Mouse (Mus musculus) CH12.LX (cell line): ENCODE results near the gene Fam168a. TPM values are rescaled to one million over a fixed set of nuclear protein-coding genes. Genes with fewer than 3 reads are reported as not detected.

Experiments used
- DNase-seq: peaks from one replicate; pipeline ENCODE4 v3.0.0-alpha.2; 2013; ENCODE audit errors: extremely low read depth
- H3K27ac ChIP-seq: 2 replicates; pipeline ENCODE4 v1.5.1; 2012; ENCODE audit warnings: low read depth, mild to moderate bottlenecking, control low read depth, moderate library complexity; ENCODE audit not compliant: insufficient read depth
- H3K27me3 ChIP-seq: replicated peaks from 2 replicates; pipeline ENCODE3; 2012; ENCODE audit warnings: inconsistent platforms
- H3K36me3 ChIP-seq, 2 experiments: replicated peaks in 1 of 2; 2 replicates each; pipeline versions ENCODE3 to v1.6.1; 2012; ENCODE audit warnings: inconsistent platforms in 1 of 2, low read length in 1 of 2, mild to moderate bottlenecking in 1 of 2, mixed read lengths in 1 of 2, moderate library complexity in 1 of 2; ENCODE audit not compliant: control insufficient read depth in 1 of 2, insufficient read depth in 1 of 2
- H3K4me1 ChIP-seq, 2 experiments: 2 replicates each; pipeline ENCODE4 v1.6.1; 2012; ENCODE audit warnings: inconsistent platforms in 1 of 2, moderate library complexity in 1 of 2; ENCODE audit not compliant: insufficient read depth in 2 of 2, control insufficient read depth in 1 of 2
- H3K4me2 ChIP-seq: 2 replicates; pipeline ENCODE4 v1.6.1; 2012; ENCODE audit warnings: low read depth, mild to moderate bottlenecking, control low read depth; ENCODE audit not compliant: poor library complexity, insufficient read depth, severe bottlenecking
- H3K4me3 ChIP-seq, 3 experiments: fragments of 150-350 bp in 1 of 3; sonication (generic) in 1 of 3; replicated peaks in 1 of 3; 2 replicates each; pipeline versions ENCODE3 to v1.5.1; 2011 to 2012; ENCODE audit warnings: low read depth in 2 of 3, low read length in 2 of 3, mild to moderate bottlenecking in 2 of 3, moderate library complexity in 2 of 3, control low read depth in 1 of 3, improper control_type of control experiment in 1 of 3, inconsistent platforms in 1 of 3, mixed read lengths in 1 of 3; ENCODE audit not compliant: poor library complexity in 1 of 3
- H3K79me2 ChIP-seq: replicated peaks from 2 replicates; pipeline ENCODE4 v1.6.1; 2012; ENCODE audit warnings: mild to moderate bottlenecking, moderate library complexity; ENCODE audit not compliant: control insufficient read depth, poor library complexity, insufficient read depth, severe bottlenecking; ENCODE audit errors: extremely low read depth
- H3K9ac ChIP-seq: 2 replicates; pipeline ENCODE4 v1.6.1; 2012; ENCODE audit warnings: low read depth, mild to moderate bottlenecking, control low read depth, moderate library complexity; ENCODE audit not compliant: insufficient read depth
- H3K9me3 ChIP-seq: replicated peaks from 2 replicates; pipeline ENCODE3; 2012; ENCODE audit warnings: low read length, inconsistent platforms, mixed read lengths
- BHLHE40 ChIP-seq: IDR thresholded peaks from 2 replicates; pipeline ENCODE4 v1.6.1; 2011; ENCODE audit warnings: mild to moderate bottlenecking, low read depth, low read length, improper control_type of control experiment
- CHD2 ChIP-seq: IDR thresholded peaks from 2 replicates; pipeline ENCODE4 v1.6.1; 2011; ENCODE audit warnings: low read length, improper control_type of control experiment
- CTCF ChIP-seq, 2 experiments: IDR thresholded peaks in 1 of 2; conservative IDR thresholded peaks in 1 of 2; 2 replicates each; pipeline ENCODE4 v1.5.1; 2011 to 2012; ENCODE audit warnings: low read depth in 2 of 2, low read length in 2 of 2, improper control_type of control experiment in 1 of 2, inconsistent platforms in 1 of 2, mild to moderate bottlenecking in 1 of 2, moderate library complexity in 1 of 2
- E2F4 ChIP-seq: IDR thresholded peaks from 2 replicates; pipeline ENCODE4 v1.6.1; 2011; ENCODE audit warnings: low read depth, low read length, improper control_type of control experiment; ENCODE audit not compliant: insufficient replicate concordance
- ELF1 ChIP-seq: IDR thresholded peaks from 2 replicates; pipeline ENCODE4 v1.6.1; 2014; ENCODE audit warnings: low read depth, mild to moderate bottlenecking, inconsistent platforms, low read length, improper control_type of control experiment
- EP300 ChIP-seq: IDR thresholded peaks from 2 replicates; pipeline ENCODE4 v1.6.1; 2011; ENCODE audit warnings: low read length, improper control_type of control experiment
- ETS1 ChIP-seq: conservative IDR thresholded peaks from 2 replicates; pipeline ENCODE4 v1.6.1; 2012; ENCODE audit warnings: low read depth, mild to moderate bottlenecking, inconsistent platforms, low read length, improper control_type of control experiment, moderate library complexity
- GABPA ChIP-seq: IDR thresholded peaks from 2 replicates; pipeline ENCODE4 v1.6.1; 2012; ENCODE audit warnings: low read depth, low read length, improper control_type of control experiment, inconsistent platforms; ENCODE audit not compliant: insufficient replicate concordance
- IRF4 ChIP-seq: IDR thresholded peaks from 2 replicates; pipeline ENCODE4 v1.6.1; 2014; ENCODE audit warnings: low read depth, mild to moderate bottlenecking, inconsistent platforms, low read length, improper control_type of control experiment
- JUN ChIP-seq: IDR thresholded peaks from 2 replicates; pipeline ENCODE4 v1.6.1; 2011; ENCODE audit warnings: low read depth, mild to moderate bottlenecking, low read length, improper control_type of control experiment, moderate library complexity; ENCODE audit not compliant: insufficient read depth
- JUND ChIP-seq: conservative IDR thresholded peaks from 2 replicates; pipeline ENCODE4 v1.6.1; 2011; ENCODE audit warnings: low read depth, low read length, improper control_type of control experiment
- KAT2A ChIP-seq: IDR thresholded peaks from 2 replicates; pipeline ENCODE4 v1.6.1; 2012; ENCODE audit warnings: low read length, improper control_type of control experiment, inconsistent platforms; ENCODE audit not compliant: insufficient replicate concordance
- MAFK ChIP-seq: IDR thresholded peaks from 2 replicates; pipeline ENCODE4 v1.6.1; 2011; ENCODE audit warnings: low read length, improper control_type of control experiment; ENCODE audit not compliant: insufficient replicate concordance
- MAZ ChIP-seq: IDR thresholded peaks from 2 replicates; pipeline ENCODE4 v1.6.1; 2012; ENCODE audit warnings: low read depth, mild to moderate bottlenecking, inconsistent platforms, low read length, improper control_type of control experiment, moderate library complexity
- MEF2A ChIP-seq: IDR thresholded peaks from 2 replicates; pipeline ENCODE4 v1.6.1; 2014; ENCODE audit warnings: low read depth, mild to moderate bottlenecking, inconsistent platforms, low read length, improper control_type of control experiment, borderline replicate concordance
- MXI1 ChIP-seq: IDR thresholded peaks from 2 replicates; pipeline ENCODE4 v1.6.1; 2011; ENCODE audit warnings: mild to moderate bottlenecking, low read depth, low read length, improper control_type of control experiment
- MYC ChIP-seq: IDR thresholded peaks from 2 replicates; pipeline ENCODE4 v1.6.1; 2011; ENCODE audit warnings: low read depth, mild to moderate bottlenecking, improper control_type of control experiment, low read length
- NELFE ChIP-seq: IDR thresholded peaks from 2 replicates; pipeline ENCODE4 v1.6.1; 2011; ENCODE audit warnings: low read depth, low read length, improper control_type of control experiment
- NRF1 ChIP-seq: IDR thresholded peaks from 2 replicates; pipeline ENCODE4 v1.6.1; 2014; ENCODE audit warnings: low read depth, mild to moderate bottlenecking, inconsistent platforms, low read length, improper control_type of control experiment, moderate library complexity
- PAX5 ChIP-seq: IDR thresholded peaks from 2 replicates; pipeline ENCODE4 v1.6.1; 2012; ENCODE audit warnings: low read length, inconsistent platforms, mixed read lengths
- POLR2A ChIP-seq: IDR thresholded peaks from 2 replicates; pipeline ENCODE4 v1.6.1; 2011; ENCODE audit warnings: low read depth, mild to moderate bottlenecking, improper control_type of control experiment, low read length
- RAD21 ChIP-seq: IDR thresholded peaks from 2 replicates; pipeline ENCODE4 v1.6.1; 2011; ENCODE audit warnings: low read depth, mild to moderate bottlenecking, low read length, improper control_type of control experiment, moderate library complexity
- RCOR1 ChIP-seq: conservative IDR thresholded peaks from 2 replicates; pipeline ENCODE4 v1.6.1; 2012; ENCODE audit warnings: low read depth, mild to moderate bottlenecking, inconsistent platforms, low read length, improper control_type of control experiment
- SIN3A ChIP-seq: IDR thresholded peaks from 2 replicates; pipeline ENCODE4 v1.6.1; 2012; ENCODE audit warnings: low read length, improper control_type of control experiment, inconsistent platforms
- SMC3 ChIP-seq: IDR thresholded peaks from 2 replicates; pipeline ENCODE4 v1.6.1; 2011; ENCODE audit warnings: low read depth, low read length, improper control_type of control experiment
- TBP ChIP-seq: conservative IDR thresholded peaks from 2 replicates; pipeline ENCODE4 v1.6.1; 2011; ENCODE audit warnings: low read depth, low read length, improper control_type of control experiment
- TCF12 ChIP-seq: IDR thresholded peaks from 2 replicates; pipeline ENCODE4 v1.6.1; 2014; ENCODE audit warnings: low read depth, mild to moderate bottlenecking, inconsistent platforms, low read length, improper control_type of control experiment
- UBTF ChIP-seq: IDR thresholded peaks from 2 replicates; pipeline ENCODE4 v1.6.1; 2012; ENCODE audit warnings: low read depth, mild to moderate bottlenecking, inconsistent platforms, low read length, improper control_type of control experiment, moderate library complexity
- USF1 ChIP-seq: IDR thresholded peaks from 2 replicates; pipeline ENCODE4 v1.6.1; 2014; ENCODE audit warnings: low read depth, mild to moderate bottlenecking, inconsistent platforms, low read length, improper control_type of control experiment
- USF2 ChIP-seq: conservative IDR thresholded peaks from 2 replicates; pipeline ENCODE4 v1.6.1; 2011; ENCODE audit warnings: low read depth, low read length, improper control_type of control experiment
- ZC3H11A ChIP-seq: IDR thresholded peaks from 2 replicates; pipeline ENCODE4 v1.6.1; 2012; ENCODE audit warnings: low read depth, mild to moderate bottlenecking, inconsistent platforms, low read length, improper control_type of control experiment
- ZKSCAN1 ChIP-seq: IDR thresholded peaks from 2 replicates; pipeline ENCODE4 v1.6.1; 2012; ENCODE audit warnings: low read depth, inconsistent platforms, low read length, improper control_type of control experiment, borderline replicate concordance
- ZNF384 ChIP-seq: IDR thresholded peaks from 2 replicates; pipeline ENCODE4 v1.6.1; 2012; ENCODE audit warnings: low read depth, low read length, improper control_type of control experiment, inconsistent platforms
- dilution Hi-C: fragments of 300-500 bp; cut with MboI; formaldehyde crosslinking; loops from 2 replicates; pipeline ENCODE4 v1.14.3; 2020; ENCODE audit warnings: low sequenced_read_pairs; ENCODE audit not compliant: extremely low pct_unique_long_range_greater_than_20kb, extremely low pct_ligation_motif_present
- in situ Hi-C: fragments of 300-500 bp; cut with MboI; formaldehyde crosslinking; loops from 3 replicates; pipeline ENCODE4 v1.14.3; 2019; ENCODE audit warnings: low sequenced_read_pairs, low pct_ligation_motif_present, low pct_unique_long_range_greater_than_20kb, mixed read lengths
- polyA plus RNA-seq: library from polyadenylated mRNA; unstranded; fragments of >175 nt; gene quantifications from 2 replicates; pipeline ENCODE4 v1.2.1, GENCODE M21; 2012; ENCODE audit warnings: low read depth; ENCODE audit not compliant: insufficient read length
- total RNA-seq, 2 experiments: library from RNA; depleted of rRNA; stranded (reverse); fragments of 300-350 nt in 1 of 2; fragments of >200 nt in 1 of 2; gene quantifications; 2 replicates each; pipeline ENCODE4 v1.2.3; 2012 to 2014

Gene Fam168a
- total and polyA plus RNA-seq, 3 experiments, result 4.0 to 15.0 (median 4.9) TPM

DNA sequence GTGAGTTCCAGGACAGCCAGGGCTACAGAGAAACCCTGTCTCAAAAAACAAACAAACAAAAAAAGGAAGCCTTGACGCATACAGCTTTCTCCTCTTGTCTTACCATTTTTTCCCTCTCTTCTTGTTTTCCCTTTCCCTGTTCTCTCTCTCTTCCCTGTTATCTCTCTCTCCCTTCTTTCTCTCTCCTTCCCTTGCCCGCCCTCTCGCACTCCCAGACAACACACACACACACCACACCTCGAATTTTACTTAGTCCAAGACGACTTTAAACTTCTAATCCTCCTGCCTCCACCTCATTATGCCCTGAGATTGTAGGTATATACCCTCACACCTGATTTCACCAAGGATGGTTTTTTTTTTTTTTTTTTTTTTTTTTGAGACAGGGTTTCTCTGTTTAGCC is 22.4 kb upstream of the Fam168a start:
- Histone ChIP-seq H3K4me3 (no peak overlapping the region), H3K27me3 (no peaks in the 10 kb centered on the region), H3K4me1 (peaks cover 0 to 3% of the 10 kb centered on the region in 2 experiments; a peak in 1 of 4 replicates), H3K79me2 (no peaks in the 10 kb centered on the region), H3K4me2 (no peak overlapping the region), H3K36me3 (no peaks in the 10 kb centered on the region), H3K27ac (no peak overlapping the region), H3K9me3 (no peaks in the 10 kb centered on the region), H3K9ac (no peak overlapping the region)
- in situ Hi-C loops, result loop anchor here (10.0 kb wide), 1 partner anchor 91 kb away; no protein-coding TSS in a partner anchor
- DNase-seq, result no peak
- TF ChIP-seq RCOR1, result no peak
- no peak for TF ChIP-seq USF1
- TF ChIP-seq ZNF384, result no peak
- no peak for TF ChIP-seq GABPA
- TF ChIP-seq RAD21, result no peak
- TF ChIP-seq NRF1, result no peak
- TF ChIP-seq TBP, result no peak
- no peak for TF ChIP-seq MAFK
- TF ChIP-seq POLR2A, result no peak
- TF ChIP-seq USF2, result no peak
- TF ChIP-seq BHLHE40, result no peak
- TF ChIP-seq PAX5, result no peak
- dilution Hi-C loops, result no loop called here

DNA sequence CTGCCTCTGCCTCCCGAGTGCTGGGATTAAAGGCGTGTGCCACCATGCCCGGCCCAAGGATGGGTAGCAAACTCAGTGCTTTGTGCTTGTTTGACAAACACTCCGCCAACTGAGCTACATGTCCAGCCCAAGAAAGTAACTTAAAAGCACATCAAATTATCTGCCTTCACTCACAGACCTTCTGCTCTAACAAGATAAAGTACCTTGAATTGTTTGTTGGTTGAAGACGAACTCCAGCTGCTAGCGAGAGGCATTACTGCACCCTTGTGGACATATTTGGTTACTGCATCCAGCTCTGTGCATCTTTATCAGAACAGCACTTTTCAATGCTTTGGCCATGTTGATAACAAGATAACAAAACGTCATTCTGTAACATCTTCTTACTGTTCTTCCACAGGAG is 21.9 kb upstream of the Fam168a start:
- no peaks in the 10 kb centered on the region for H3K36me3 ChIP-seq
- no peak overlapping the region for H3K4me2 ChIP-seq
- H3K9me3 ChIP-seq, result no peaks in the 10 kb centered on the region
- H3K9ac ChIP-seq, result no peak overlapping the region
- H3K79me2 ChIP-seq, result no peaks in the 10 kb centered on the region
- H3K27me3 ChIP-seq, result no peaks in the 10 kb centered on the region
- in situ Hi-C loops (loop anchor here (10.0 kb wide), 1 partner anchor 90 kb away; no protein-coding TSS in a partner anchor), dilution Hi-C loops (no loop called here)
- no peak overlapping the region for H3K4me3 ChIP-seq
- no peak overlapping the region for H3K27ac ChIP-seq
- DNase-seq, result peak; percentile 77
- H3K4me1 ChIP-seq, result peaks cover 0 to 1% of the 10 kb centered on the region in 2 experiments; a peak in 1 of 4 replicates
- TF ChIP-seq SMC3, result peak; percentile 90
- TF ChIP-seq ELF1, result no peak
- TF ChIP-seq UBTF, result no peak
- no peak for TF ChIP-seq ETS1
- TF ChIP-seq JUND, result 0 out of 2 replicates have a peak, but pooled peaks have one; percentile 19
- no peak for TF ChIP-seq MEF2A
- no peak for TF ChIP-seq JUN
- no peak for TF ChIP-seq ZKSCAN1
- no peak for TF ChIP-seq PAX5
- no peak for TF ChIP-seq SIN3A
- TF ChIP-seq ZNF384, result no peak
- peak; percentile 42; the same call in 1 of the 2 replicates for TF ChIP-seq ZC3H11A
- TF ChIP-seq MAZ, result no peak
- no peak for TF ChIP-seq TCF12
- no peak for TF ChIP-seq USF2
- no peak for TF ChIP-seq KAT2A
- no peak for TF ChIP-seq TBP
- TF ChIP-seq IRF4, result no peak
- no peak for TF ChIP-seq MXI1
- no peak for TF ChIP-seq POLR2A
- TF ChIP-seq NRF1, result no peak
- TF ChIP-seq MYC, result no peak
- TF ChIP-seq CTCF (conservative IDR thresholded peaks at IDR 0.05 in 1 of 2, IDR thresholded peaks at IDR 0.05 in 1 of 2; ENCODE audit: low read depth in 2 of 2, low read length in 2 of 2), result peak; percentile 93 to 99
- no peak for TF ChIP-seq BHLHE40
- no peak for TF ChIP-seq NELFE
- TF ChIP-seq CHD2, result no peak
- TF ChIP-seq EP300, result no peak
- no peak for TF ChIP-seq MAFK
- no peak for TF ChIP-seq E2F4
